Mouse (Mus musculus) urinary bladder, postnatal 10 days (tissue): Measurements from ENCODE around the gene Faf1.
"Not testable (repeated sequence)": the region's sequence is repeated elsewhere in the genome, so short reads cannot be mapped to it uniquely, and the experiment has no call there.

Source experiments
- DNase-seq: peaks from one replicate; pipeline ENCODE4 v3.0.0; 2022; ENCODE audit warnings: low spot score

Faf1 gene

DNA sequence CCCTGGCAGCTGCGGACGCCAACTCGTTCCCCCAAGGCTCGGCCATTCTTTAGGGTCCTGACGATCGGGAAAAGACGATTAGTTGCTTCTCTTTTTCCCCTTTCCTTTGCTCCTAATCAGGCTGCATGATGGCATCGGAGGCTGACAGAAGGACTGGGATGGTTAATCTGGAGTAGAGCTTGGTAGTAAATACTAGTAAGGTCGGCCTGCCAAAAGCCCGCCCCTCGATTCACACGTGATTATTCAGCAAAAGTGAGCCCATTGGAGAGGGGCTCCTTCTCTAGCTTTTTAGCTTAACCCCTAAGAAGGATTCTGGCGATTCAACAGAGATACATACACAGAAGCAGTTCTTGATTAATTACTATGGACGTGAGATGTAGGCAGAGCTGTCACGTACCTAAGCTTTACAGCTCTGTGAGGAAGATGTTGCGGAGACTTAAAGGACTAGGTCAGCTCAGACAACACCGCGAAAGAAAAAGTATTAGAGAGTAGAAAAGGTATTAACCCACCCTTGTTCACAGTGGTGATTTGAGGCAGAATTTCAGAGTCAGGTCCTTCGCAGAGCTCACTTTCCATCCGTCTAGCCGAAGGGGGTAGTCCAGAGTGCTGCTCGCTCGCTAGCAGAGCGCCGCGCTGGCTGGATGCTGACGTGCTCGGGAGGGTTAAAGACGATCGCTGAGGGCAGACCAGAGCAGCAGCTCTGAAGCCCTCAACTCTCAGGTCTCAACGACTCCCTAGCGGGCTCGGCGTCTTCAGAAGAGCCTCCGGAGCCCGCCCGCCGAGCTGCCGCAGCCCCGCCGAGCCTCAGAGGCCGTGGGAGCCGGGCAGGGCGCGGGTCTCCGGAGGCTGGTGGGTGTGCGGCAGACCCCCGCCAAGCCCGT is 11.0 kb upstream of the Faf1 start:
- DNase-seq, result no peak

DNA sequence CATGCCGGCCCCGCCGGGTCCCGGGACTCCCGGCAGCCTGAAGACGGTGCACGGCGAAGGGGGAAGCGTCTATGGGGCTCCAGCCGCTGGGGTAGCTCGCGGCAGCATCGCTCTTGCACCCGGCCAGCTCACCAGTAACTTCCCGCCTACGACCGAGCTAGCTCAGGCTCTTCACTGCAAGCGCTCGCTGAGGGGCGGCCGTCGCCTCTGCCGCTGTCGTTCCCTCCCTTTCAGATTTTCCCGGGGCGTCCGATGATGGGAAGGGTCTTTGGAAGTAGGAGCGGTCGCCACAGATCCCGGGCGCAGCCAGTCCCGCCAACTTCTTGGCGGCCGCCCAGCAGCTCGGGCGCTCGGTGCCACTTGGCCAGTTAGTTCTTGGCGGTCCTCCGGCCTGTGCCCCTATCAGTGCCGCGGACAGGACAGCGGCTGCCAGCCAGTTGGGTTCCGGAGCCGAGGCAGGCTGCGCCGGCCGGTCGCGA is 10.4 kb upstream of the Faf1 start:
- no peak for DNase-seq

DNA sequence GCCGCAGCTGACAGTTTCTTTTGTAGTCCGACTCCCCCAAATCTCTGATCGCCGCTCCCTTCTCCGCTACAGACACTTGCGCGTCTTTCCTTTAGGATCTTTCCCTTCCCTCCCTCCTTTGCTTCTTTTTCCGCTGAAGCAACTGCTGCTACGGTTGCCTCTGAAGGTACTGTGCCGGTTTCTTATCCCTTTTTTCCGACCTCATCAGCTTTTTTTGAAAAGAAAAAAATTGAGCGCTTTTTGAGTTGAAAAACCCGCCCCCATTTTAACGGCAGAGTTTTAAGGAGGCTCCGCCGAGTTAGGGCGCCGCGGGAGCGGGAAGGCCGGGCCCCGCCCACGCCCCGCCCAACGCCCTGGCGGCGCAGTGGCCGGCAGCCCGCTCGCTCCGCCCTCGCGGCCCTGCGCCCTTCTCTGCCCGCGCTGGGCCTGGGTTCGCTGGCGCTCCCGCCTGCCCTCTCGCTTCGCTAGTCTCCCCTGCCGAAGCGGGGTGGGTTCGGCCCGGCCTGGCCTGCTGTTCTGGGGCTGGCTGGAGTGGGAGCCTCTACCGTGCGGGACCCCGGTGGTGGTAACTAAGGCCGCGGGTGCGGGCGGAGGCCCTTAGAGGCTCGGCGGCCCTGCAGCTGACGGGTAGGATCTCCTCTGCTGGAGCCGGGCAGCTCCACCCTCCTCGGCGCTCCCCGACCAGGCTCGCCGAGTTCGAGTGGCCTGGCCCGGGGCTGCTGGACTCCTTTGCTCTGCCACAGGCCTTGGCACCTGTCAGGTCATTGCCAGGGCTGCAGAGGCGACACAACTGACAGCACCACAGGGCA is 9.7 kb upstream of the Faf1 start, which contains the start of gene Cdkn2c:
TSS of gene Cdkn2c (minus strand) at position 729 of the 809 bp plus-strand sequence.
- peak; percentile 28 for DNase-seq

DNA sequence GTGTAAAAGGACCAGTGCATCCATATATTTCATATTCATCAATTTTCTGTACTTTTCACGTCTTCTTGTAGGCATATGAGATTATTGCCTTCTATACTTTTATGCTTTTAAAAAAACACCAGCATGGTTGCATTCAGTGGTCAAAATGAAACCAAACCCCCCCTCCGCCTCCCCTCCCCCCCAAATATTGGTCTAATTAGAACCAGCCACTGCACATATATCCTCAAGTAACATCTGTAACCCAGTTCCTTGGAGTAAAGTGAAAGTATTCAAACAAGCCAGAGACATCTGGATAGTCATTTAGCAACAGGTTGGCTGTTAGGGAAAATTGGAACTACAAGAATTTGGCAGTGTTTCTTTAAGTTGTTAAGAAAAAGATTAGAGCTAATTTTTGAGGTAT is 8.9 kb upstream of the Faf1 start:
- DNase-seq, result no peak

DNA sequence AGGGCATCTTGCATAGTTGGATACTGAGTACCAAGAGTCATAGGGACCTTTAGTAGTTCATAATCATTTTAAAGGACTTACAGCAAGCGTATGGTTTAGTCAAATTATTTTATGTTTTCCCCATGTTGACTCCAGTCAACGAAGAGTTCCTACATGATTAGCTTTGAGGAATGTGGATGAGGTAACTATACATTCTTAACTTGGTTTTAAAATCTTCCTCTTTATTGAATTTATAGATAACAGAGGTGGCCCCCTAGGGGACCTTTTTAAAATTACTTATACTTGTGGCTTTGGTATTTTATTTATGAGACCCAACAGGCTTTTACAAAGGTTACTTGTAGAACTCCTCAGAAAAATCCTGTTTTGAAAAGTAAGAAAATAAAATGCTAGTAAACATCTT is 6.2 kb upstream of the Faf1 start:
- DNase-seq, result no peak

DNA sequence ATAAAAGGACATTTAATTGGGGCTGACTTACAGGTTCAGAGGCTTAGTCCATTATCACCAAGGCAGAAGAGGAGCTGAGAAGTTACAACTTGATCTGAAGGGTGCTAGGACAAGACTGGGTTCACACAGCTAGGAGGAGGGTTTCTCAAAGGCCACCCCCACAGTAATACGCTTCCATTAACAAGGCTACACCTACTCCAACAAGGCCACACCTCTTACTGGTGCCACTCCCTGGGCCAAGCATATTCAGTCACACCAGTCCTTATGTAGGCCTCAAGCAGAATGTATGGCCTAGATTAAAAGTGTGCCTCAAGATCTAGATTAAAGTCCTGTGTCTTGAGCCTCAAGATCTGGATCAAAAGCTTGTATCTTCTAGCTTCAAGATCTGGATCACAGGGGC is 4.4 kb upstream of the Faf1 start:
- DNase-seq, result no peak

DNA sequence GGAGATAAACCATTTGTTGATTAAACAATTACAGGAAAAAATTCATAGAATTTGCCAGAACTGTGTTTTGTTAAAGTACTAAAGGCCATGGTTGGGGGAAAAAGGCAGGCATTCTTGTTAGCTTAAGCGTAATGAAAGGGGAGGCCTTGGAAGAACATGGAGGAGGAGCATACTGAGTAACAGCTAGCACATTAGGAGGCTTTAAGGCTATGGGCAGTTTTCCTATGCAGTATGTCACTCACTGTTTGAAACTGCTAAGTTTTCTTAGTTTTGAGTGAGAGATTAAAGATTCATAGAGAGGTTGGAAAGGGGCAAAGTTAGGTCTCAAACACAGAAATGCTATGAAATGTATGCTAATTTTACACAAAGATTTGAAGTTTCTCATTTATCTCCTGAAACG is 2.3 kb upstream of the Faf1 start:
- DNase-seq, result no peak

DNA sequence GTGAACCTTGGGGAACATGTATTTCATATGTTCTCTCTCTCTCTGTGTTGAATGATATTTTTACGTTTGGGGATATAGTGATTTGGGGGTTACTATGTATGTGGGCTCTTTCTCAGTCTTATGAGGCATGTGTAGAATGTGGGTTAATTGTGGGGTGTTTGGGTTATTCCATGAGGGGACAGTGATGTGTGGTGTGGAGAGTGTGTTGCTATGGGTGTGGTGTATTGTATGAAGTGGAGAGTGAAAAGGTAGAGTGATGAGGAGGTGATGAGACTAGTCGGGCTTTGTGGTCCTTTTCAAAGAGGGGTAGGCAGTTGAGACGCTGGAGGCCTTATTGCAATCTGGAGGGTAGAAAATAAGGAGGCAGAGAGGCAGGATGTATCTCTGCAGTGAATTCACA is 833 bp downstream of the Faf1 start:
- no peak for DNase-seq

DNA sequence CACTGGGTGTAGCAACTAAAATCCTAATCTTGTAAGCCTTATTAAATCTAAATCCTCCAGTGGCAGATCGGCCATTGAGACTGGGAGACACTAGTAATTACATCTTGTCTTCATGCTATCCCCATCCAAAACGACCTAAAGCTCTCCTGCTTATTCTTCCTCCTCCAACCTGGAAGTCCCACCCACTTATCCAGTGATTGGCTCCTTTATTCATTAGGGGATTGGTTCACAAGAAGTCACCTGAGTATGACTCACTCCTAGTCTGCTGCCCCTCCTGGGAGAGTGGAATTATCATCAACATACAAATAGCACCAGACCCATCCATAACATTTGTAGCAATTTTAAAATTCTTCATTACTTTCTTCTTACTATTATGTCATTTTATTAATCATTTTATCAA is 7.2 kb downstream of the Faf1 start:
- no peak for DNase-seq

DNA sequence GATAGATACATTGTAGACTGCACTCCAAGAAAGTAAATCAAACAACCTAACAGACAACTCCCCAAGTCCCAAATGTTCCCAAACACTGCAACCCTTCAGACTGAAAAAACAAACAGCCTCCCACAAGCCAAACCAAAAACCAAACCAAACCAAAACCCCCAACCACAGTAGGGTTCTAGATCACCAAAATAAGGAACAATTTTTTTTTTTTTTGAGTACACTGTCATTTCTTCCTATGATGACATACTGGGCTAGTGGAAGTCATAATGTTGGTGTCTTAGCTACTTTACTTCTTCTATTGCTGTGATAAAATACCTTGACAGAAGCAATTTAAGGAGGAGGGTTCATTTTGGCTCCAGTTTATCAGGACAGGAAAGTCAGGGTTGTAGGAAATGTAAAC is 16.3 kb downstream of the Faf1 start:
- DNase-seq, result no peak

DNA sequence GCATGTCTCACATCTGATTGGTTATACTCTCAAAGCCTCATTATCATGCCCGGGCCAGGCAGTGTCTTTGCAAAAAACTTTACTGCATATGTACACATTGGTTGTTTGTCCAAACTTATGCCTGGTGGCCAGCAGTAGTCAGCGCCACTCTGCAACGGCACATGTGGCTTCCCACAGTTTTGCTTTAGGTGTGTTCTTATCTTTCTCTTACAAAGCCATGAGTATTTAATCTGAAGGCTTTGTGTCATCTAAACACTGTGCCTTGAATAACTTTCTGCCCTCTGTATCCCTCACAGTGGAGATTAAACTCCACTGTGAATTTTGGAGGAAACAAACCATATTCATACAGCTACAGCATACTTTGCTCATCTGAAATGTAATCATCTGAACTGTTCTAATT is 24.3 kb downstream of the Faf1 start:
- DNase-seq, result not testable (repeated sequence)

DNA sequence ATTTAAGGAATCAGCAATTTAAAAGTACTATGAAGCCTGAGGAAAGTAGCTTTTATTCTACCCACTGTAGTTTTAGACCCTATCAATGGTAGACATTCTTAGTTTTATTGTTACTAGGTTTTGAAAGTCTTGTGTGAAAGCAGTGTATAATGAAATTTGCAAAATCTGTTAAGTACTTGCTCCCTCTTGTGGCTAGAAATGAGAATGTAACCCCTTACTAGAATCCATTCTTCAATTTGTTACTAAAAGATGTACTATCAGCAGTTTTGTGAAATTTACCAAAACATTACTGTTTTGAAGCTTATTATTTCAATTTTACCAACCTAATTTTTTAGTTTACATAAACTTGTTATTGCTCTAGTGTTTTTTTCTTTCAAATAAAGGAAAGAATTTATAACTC is 27.2 kb downstream of the Faf1 start:
- DNase-seq, result no peak

DNA sequence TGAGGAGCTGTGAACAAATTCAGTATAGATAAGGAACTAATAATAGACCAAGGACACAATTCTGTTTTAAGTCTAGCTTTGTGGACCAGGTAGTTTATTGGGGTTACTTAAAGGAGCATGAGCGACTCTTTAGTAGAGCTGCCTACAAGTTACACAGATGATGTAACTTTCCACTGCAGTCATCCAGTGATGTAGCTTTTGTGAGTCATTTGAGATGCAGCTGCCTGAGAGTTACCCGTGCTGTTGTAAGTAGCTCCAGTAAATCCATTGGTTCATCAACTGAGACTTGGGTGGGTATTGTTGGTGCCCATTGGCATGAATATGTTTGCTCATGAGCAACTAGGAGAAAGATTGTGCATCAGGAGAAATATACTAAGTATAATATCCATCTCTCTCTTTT is 29.0 kb downstream of the Faf1 start:
- no peak for DNase-seq

DNA sequence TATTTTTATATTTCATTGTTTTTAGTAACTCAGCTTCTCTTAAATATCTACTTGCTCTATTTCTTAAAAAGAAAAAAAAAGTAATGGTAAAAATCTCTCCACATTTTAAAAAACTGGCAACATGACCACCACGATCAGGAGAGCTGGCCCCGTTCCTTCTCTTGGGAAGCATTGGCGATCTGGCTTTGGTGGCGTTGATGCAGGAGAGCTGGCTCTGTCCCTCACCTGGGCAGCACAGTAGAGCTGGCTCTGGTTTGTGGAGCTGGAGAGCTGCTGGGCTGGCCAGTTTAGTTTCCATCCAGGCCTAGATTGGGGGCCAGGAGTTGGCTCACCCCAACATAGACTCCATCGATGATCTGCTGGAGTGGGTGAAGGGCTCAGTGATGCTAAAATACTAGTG is 42.9 kb downstream of the Faf1 start:
- no peak for DNase-seq

DNA sequence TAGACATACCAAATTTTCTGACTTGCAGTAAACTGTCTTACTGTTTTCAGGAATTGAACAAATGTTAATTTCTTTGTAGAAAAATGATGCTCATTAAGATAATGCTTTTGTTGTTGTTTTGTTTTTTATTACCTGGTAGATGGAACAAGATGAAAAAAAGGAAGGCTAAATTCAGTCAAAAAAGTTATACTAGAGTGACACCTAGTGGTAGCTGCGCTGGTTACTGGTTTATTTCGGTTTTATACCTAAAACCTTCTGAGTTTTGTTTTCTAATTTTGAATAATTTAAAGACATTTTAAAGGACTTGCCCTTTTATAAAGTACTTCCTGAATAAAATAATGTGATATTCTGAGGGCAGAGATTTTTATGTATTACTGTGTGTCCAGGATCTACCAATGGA is 52.9 kb downstream of the Faf1 start:
- no peak for DNase-seq

DNA sequence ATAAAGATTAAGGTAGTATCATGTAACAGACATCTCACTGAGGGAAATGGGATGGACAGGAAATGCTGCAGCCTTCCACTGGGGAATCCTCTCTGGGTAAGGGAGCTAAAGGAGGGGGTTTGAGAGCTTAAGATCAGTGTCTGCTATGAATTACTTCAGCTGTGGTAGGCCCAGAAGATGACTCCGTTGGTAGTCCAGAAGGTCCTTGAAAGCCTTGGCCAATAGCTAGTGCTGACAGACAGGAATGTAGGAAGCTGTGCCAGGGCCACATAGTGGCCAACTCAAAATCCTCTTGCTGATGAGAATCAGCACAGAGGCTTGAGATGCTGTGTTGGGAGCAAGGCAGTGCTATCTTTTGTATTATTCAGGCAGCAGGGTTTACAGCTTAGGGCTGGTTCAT is 59.4 kb downstream of the Faf1 start:
- DNase-seq, result no peak

DNA sequence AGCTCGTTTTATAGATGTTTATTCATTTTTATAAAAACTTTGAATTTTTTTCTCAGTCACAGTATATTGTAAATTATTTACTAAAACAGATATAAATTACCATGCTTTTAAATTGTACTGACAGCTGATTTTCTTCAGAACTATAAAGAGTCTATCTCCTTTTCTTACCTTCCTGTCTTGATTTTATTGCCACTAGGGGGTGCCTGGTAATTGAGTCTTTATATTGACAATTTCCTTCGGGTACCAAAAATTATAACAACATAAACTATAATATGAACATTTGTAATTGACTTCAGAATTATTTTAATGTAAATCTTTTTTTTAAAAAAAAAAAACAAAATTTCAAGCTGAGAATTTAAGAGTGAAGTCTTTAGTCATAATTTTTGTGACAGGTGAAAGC is 67.6 kb downstream of the Faf1 start:
- no peak for DNase-seq

DNA sequence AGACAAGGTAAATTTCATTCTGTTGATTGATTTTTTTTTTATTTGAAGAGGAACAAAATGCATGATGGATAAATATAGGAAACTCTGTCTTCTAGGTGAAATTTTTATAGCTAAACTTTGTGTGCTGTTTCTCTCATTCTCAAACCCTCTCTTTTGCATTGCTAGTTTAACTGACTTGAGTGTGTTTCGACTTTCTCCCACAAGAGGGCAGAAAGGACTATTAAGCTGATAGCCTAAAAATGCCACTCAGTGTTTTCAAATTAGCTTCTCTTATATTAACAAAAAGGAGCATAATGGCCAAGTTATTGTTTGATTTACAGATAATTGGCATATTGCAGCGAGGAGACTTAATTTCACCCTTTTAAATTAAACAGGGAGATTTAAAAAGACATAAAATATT is 82.6 kb downstream of the Faf1 start:
- no peak for DNase-seq

DNA sequence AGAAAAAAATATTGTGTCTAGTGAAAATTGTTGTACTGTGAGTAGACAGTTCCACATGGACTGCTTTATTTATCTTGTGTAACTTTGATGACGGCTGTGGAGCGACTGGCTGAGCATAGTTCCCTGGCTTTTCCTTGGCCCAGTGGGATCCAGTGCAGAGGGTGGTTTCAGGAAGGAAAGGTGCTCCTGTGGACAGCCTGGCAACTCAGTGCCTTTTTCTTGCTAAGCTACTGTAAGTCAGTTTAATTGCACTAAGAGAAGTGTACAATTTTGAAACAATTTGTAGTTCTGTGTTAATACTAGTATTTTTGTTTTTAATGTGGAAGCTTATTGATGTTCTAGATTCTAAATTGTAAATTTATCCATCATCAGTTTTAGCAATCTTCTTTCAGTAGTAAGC is 83.5 kb downstream of the Faf1 start:
- DNase-seq, result no peak

DNA sequence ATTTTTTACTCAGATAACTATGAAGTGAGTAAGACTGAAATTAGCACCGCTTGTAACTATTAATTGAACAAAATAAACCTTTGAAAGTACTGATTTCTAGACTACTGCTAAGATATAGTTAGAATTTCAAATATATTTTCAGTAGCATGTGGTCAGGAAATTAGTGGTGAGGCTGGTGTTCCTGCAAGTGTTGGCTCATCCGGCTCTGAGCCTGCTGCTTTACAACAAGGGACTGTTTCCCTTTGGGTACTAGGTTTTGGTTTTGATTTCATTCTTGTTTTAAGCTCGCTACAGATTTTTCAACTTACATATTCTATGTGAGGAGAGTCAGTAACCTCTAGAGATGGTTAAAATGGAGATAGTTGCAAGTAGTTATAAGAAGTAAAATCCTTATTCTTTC is 84.1 kb downstream of the Faf1 start:
- DNase-seq, result no peak

DNA sequence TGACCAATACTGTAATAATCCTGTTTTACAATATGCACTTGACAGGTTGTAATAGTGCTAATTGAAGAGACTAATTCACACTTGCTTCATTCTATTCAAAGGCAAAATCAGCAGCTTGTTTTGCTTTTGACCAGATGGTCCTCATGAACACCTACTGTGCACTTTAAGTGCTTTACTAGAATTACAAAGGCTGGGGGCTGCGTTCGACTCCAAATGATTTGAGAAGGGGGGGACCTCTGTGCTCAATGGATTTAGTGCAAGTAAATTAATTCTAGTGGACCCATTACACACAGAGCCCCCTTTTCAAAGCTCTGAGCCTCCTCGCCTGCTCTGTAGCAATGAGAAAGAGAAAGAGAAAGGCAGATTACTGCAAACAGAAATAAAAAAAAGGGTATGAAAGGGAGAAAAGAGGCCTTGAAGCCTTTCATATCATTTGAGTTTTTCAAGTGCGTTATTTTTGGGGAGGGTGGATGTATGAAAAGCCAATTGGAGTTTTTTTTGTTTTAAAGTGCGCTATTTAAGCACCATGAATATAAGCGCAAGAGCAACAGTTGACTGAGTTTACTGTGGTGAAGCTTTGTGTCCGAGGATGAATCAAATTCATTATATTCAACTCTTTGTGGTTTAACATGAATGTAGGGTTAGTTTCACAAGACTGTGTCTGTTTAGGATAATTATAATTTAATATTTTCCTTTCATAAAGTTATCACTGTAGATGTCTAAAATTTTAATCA is 86.5 kb downstream of the Faf1 start:
- DNase-seq, result no peak

DNA sequence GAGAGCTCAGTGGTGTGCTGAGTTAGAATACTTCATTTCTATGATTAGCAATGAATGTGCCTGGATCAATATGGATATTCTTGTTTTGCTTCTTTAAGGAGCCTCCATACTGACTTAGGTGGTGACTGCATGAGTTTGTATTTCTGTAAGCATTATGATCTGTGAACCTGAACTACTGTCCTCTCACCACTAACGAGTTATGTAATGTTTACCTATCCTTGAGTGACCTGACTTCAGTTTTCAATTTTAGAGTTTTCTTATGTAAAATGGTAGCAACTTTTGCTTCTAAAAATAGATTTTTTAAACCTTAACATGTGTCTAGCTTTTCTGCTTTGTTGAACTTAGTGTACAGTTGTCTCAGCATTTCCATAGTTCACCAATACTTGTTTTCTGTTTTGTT is 92.7 kb downstream of the Faf1 start:
- no peak for DNase-seq
